Mouse (Mus musculus) embryonic facial prominence, embryonic 11.5 days (tissue): ENCODE results near the gene Zmynd15. TPM values are rescaled to one million over a fixed set of nuclear protein-coding genes. Genes with fewer than 3 reads are reported as not detected.

Experiments
- ATAC-seq: fragments of 200-750 bp; cut with Nextera tagmentation; replicated peaks from 2 replicates; pipeline ENCODE4 v1.8.0; 2017; ENCODE audit warnings: low read depth; ENCODE audit not compliant: insufficient number of reproducible peaks, low FRiP score, low TSS enrichment
- DNase-seq: peaks from one replicate; pipeline ENCODE4 v3.0.0-alpha.2; 2015; ENCODE audit warnings: low spot score
- H3K27ac ChIP-seq: fragments of 300-500 bp; sonication (generic); replicated peaks from 2 replicates; pipeline ENCODE4 v1.5.1; 2014; ENCODE audit warnings: mild to moderate bottlenecking, low read depth, low read length, control low read depth
- H3K27me3 ChIP-seq: fragments of 300-500 bp; sonication (generic); 2 replicates; pipeline ENCODE4 v1.6.1; 2014; ENCODE audit warnings: mild to moderate bottlenecking, low read length, moderate library complexity, mixed read lengths; ENCODE audit not compliant: control insufficient read depth, insufficient read depth
- H3K36me3 ChIP-seq: fragments of 300-500 bp; sonication (generic); replicated peaks from 2 replicates; pipeline ENCODE4 v1.6.1; 2014; ENCODE audit warnings: low read depth, mild to moderate bottlenecking, low read length, moderate library complexity, mixed read lengths; ENCODE audit not compliant: control insufficient read depth, insufficient read depth
- H3K4me1 ChIP-seq: fragments of 300-500 bp; sonication (generic); 2 replicates; pipeline ENCODE4 v1.6.1; 2014; ENCODE audit warnings: low read length, mixed read lengths; ENCODE audit not compliant: control insufficient read depth, insufficient read depth
- H3K4me2 ChIP-seq: fragments of 300-500 bp; sonication (generic); 2 replicates; pipeline ENCODE4 v1.6.1; 2014; ENCODE audit warnings: low read depth, mild to moderate bottlenecking, control low read depth, low read length, moderate library complexity
- H3K4me3 ChIP-seq: fragments of 300-500 bp; sonication (generic); 2 replicates; pipeline ENCODE4 v1.5.1; 2014; ENCODE audit warnings: low read depth, low read length, control low read depth
- H3K9ac ChIP-seq: fragments of 300-500 bp; sonication (generic); replicated peaks from 2 replicates; pipeline ENCODE4 v1.6.1; 2014; ENCODE audit warnings: mild to moderate bottlenecking, control low read depth, low read length
- H3K9me3 ChIP-seq: fragments of 300-500 bp; sonication (generic); replicated peaks from 2 replicates; pipeline ENCODE4 v1.6.1; 2016; ENCODE audit warnings: mild to moderate bottlenecking, low read length, inconsistent platforms, mixed read lengths; ENCODE audit not compliant: control insufficient read depth
- WGBS: fragments of 180-500 bp; shearing (Covaris S2); extraction: QIAGEN DNeasy Blood & Tissue Kit; methylation state at CpG from one replicate; pipeline ENCODE4 v1.1.7; 2014; 5-methylcytosine and 5-hydroxymethylcytosine counted together
- polyA plus RNA-seq: library from polyadenylated mRNA; unstranded; fragments of >200 nt; fragmentation: Nextera tagmentation; extraction: Ambion mirVana; gene quantifications from 2 replicates; pipeline ENCODE4 v1.2.1, GENCODE M21; 2014

The Zmynd15 gene
- polyA plus RNA-seq, 1 experiment from 2014 or later = 0.18 TPM

- WGBS = under 1% methylated on average over 46 of the region's 46 CpGs
- Histone ChIP-seq H3K4me1 (no peaks in the 10 kb centered on the region), H3K4me3 (peak within 1 kb of the TSS; percentile 64), H3K27me3 (no peaks in the 10 kb centered on the region), H3K4me2 (peak within 1 kb of the TSS; percentile 59), H3K27ac (peak within 1 kb of the TSS; percentile 89), H3K36me3 (no peaks in the 10 kb centered on the region), H3K9ac (peak within 1 kb of the TSS; percentile 72), H3K9me3 (no peaks in the 10 kb centered on the region)
- peak; percentile 97 for DNase-seq
- peak; percentile 97 for ATAC-seq
Measured at GRCm38 (mm10) chr11:70451797-70452498, 7.3 kb upstream of the Zmynd15 start, which contains the start of gene Med11. Med11 (plus strand) TSS chr11:70451919.

GRCm38 (mm10) chr11:70453261-70454044 is 5.8 kb upstream of the Zmynd15 start:
- 85% methylated on average over 9 of the region's 9 CpGs for WGBS
- ATAC-seq (no peak; the same call in 1 of the 2 replicates), DNase-seq (no peak)
- no peak overlapping the region for H3K4me3 ChIP-seq
- no peaks in the 10 kb centered on the region for H3K4me1 ChIP-seq
- no peak overlapping the region for H3K4me2 ChIP-seq
- no peaks in the 10 kb centered on the region for H3K9me3 ChIP-seq
- H3K27me3 ChIP-seq = peaks cover under 1% of the 10 kb centered on the region
- no peak overlapping the region for H3K9ac ChIP-seq
- H3K36me3 ChIP-seq = no peaks in the 10 kb centered on the region
- no peak overlapping the region for H3K27ac ChIP-seq

GRCm38 (mm10) chr11:70459601-70460101 is 418 bp downstream of the Zmynd15 start, which contains the start of gene Cxcl16:
Cxcl16 (minus strand) TSS chr11:70459984.
- Histone ChIP-seq H3K36me3 (no peaks in the 10 kb centered on the region), H3K4me3 (peak within 1 kb of the TSS; percentile 48), H3K9me3 (no peaks in the 10 kb centered on the region), H3K4me2 (peak within 1 kb of the TSS; percentile 84), H3K4me1 (no peaks in the 10 kb centered on the region), H3K27ac (no peak within 1 kb of the TSS), H3K27me3 (peaks cover 21% of the 10 kb centered on the region), H3K9ac (peak within 1 kb of the TSS; percentile 63)
- DNase-seq (peak; percentile 23), ATAC-seq (no peak)
- WGBS = 5% methylated on average over 30 of the region's 30 CpGs

- H3K9ac ChIP-seq = no peak overlapping the region
- H3K4me3 ChIP-seq = no peak overlapping the region
- H3K36me3 ChIP-seq = no peaks in the 10 kb centered on the region
- H3K27ac ChIP-seq = no peak overlapping the region
- peaks cover 24% of the 10 kb centered on the region for H3K27me3 ChIP-seq
- 74% methylated on average over 5 of the region's 5 CpGs for WGBS
- DNase-seq (no peak), ATAC-seq (no peak)
- H3K9me3 ChIP-seq = no peaks in the 10 kb centered on the region
- no peaks in the 10 kb centered on the region; the same call in 1 of the 2 replicates for H3K4me1 ChIP-seq
- H3K4me2 ChIP-seq = no peak overlapping the region
Measured at GRCm38 (mm10) chr11:70463970-70464369, 4.7 kb downstream of the Zmynd15 start.

GRCm38 (mm10) chr11:70465211-70465610 is 6.0 kb downstream of the Zmynd15 start:
- H3K27me3 ChIP-seq = peaks cover 18% of the 10 kb centered on the region
- WGBS = 22% methylated on average over 16 of the region's 16 CpGs
- H3K4me1 ChIP-seq = no peaks in the 10 kb centered on the region; the same call in 1 of the 2 replicates
- H3K9me3 ChIP-seq = no peaks in the 10 kb centered on the region
- H3K9ac ChIP-seq = peak overlapping the region; percentile 2; the same call in 1 of the 2 replicates
- no peak for ATAC-seq
- H3K27ac ChIP-seq = no peak overlapping the region
- DNase-seq = peak; percentile 6
- H3K36me3 ChIP-seq = no peaks in the 10 kb centered on the region
- H3K4me2 ChIP-seq = peak overlapping the region; percentile 2; the same call in 1 of the 2 replicates
- H3K4me3 ChIP-seq = no peak overlapping the region

GRCm38 (mm10) chr11:70465824-70466223 is 6.6 kb downstream of the Zmynd15 start:
- 12% methylated on average over 23 of the region's 23 CpGs for WGBS
- H3K4me3 ChIP-seq = 0 out of 2 replicates have a peak overlapping the region, but pooled peaks have one; percentile 17

GRCm38 (mm10) chr11:70467902-70468619 is 8.8 kb downstream of the Zmynd15 start:
- no peak for DNase-seq
- H3K4me3 ChIP-seq = no peak overlapping the region
- H3K4me1 ChIP-seq = no peaks in the 10 kb centered on the region; the same call in 1 of the 2 replicates
- H3K9ac ChIP-seq = no peak overlapping the region
- no peaks in the 10 kb centered on the region for H3K9me3 ChIP-seq
- no peak overlapping the region for H3K4me2 ChIP-seq
- 78% methylated on average over 5 of the region's 5 CpGs for WGBS
- no peaks in the 10 kb centered on the region for H3K36me3 ChIP-seq
- no peak overlapping the region for H3K27ac ChIP-seq
- no peak for ATAC-seq
- H3K27me3 ChIP-seq = peaks cover 11% of the 10 kb centered on the region

More at GRCm38 (mm10) chr11:70465824-70466223, 6.6 kb downstream of the Zmynd15 start:
- DNase-seq (peak; percentile 15), ATAC-seq (no peak)
- no peak overlapping the region for H3K27ac ChIP-seq
- peaks cover 13% of the 10 kb centered on the region for H3K27me3 ChIP-seq
- peak overlapping the region; percentile 37 for H3K9ac ChIP-seq
- H3K4me1 ChIP-seq = no peaks in the 10 kb centered on the region; the same call in 1 of the 2 replicates
- peak overlapping the region; percentile 35 for H3K4me2 ChIP-seq
- no peaks in the 10 kb centered on the region for H3K36me3 ChIP-seq
- H3K9me3 ChIP-seq = no peaks in the 10 kb centered on the region
